Mouse (Mus musculus) ES-E14 (cell line): ENCODE measurements around the gene Zfp385a.

Experiments
- CHD2 ChIP-seq: IDR thresholded peaks from 2 replicates; pipeline ENCODE4 v1.6.1; 2014; ENCODE audit warnings: mild to moderate bottlenecking, low read depth, low read length, inconsistent platforms
- HCFC1 ChIP-seq: IDR thresholded peaks from 2 replicates; pipeline ENCODE4 v1.6.1; 2012; ENCODE audit warnings: low read length, inconsistent platforms, borderline replicate concordance; ENCODE audit not compliant: insufficient read depth
- MAFK ChIP-seq: IDR thresholded peaks from 2 replicates; pipeline ENCODE4 v1.6.1; 2014; ENCODE audit warnings: mild to moderate bottlenecking, low read depth, low read length, inconsistent platforms; ENCODE audit not compliant: insufficient read depth
- ZC3H11A ChIP-seq: IDR thresholded peaks from 2 replicates; pipeline ENCODE4 v1.6.1; 2012; ENCODE audit warnings: low read depth, mild to moderate bottlenecking, inconsistent platforms, low read length, borderline replicate concordance
- ZNF384 ChIP-seq: IDR thresholded peaks from 2 replicates; pipeline ENCODE4 v1.6.1; 2012; ENCODE audit warnings: low read depth, low read length, inconsistent platforms

- TF ChIP-seq ZNF384 (no peak), HCFC1 (no peak), ZC3H11A (no peak), CHD2 (no peak), MAFK (no peak)
These were observed 32.6 kb upstream of the Zfp385a start for GRCm38 (mm10) chr15:103372461-103372860.
